Mouse (Mus musculus) E14TG2a.4 (cell line): ENCODE measurements at regions not wholly inside any gene's neighbourhood (a gene's known extent, or its start where the extent isn't known, plus 50 kb on each side); places are given as distances from the start of the nearest gene placed in this dataset.

ENCODE experiments used
- H3K27me3 ChIP-seq: 2 replicates; pipeline ENCODE4 v1.6.1; 2014; ENCODE audit warnings: low read length, control low read depth; ENCODE audit not compliant: insufficient read depth
- H3K36me3 ChIP-seq: 2 replicates; pipeline ENCODE4 v1.6.1; 2014; ENCODE audit warnings: low read length, control low read depth; ENCODE audit not compliant: insufficient read depth
- H3K4me1 ChIP-seq: replicated peaks from 2 replicates; pipeline ENCODE4 v1.6.1; 2014; ENCODE audit warnings: low read depth, low read length, control low read depth
- H3K4me3 ChIP-seq: replicated peaks from 2 replicates; pipeline ENCODE4 v1.5.1; 2014; ENCODE audit warnings: mild to moderate bottlenecking, low read length
- H3K9me3 ChIP-seq: 2 replicates; pipeline ENCODE4 v1.6.1; 2014; ENCODE audit warnings: low read length, control low read depth
- CTCF ChIP-seq: conservative IDR thresholded peaks from 2 replicates; pipeline ENCODE4 v1.5.1; 2014; ENCODE audit warnings: low read length
- NANOG ChIP-seq: IDR thresholded peaks from 2 replicates; pipeline ENCODE4 v1.6.1; 2014; ENCODE audit warnings: borderline replicate concordance, low read length, mixed read lengths
- POU5F1 ChIP-seq: IDR thresholded peaks from 2 replicates; pipeline ENCODE4 v1.6.1; 2014; ENCODE audit warnings: low read length, borderline replicate concordance

DNA sequence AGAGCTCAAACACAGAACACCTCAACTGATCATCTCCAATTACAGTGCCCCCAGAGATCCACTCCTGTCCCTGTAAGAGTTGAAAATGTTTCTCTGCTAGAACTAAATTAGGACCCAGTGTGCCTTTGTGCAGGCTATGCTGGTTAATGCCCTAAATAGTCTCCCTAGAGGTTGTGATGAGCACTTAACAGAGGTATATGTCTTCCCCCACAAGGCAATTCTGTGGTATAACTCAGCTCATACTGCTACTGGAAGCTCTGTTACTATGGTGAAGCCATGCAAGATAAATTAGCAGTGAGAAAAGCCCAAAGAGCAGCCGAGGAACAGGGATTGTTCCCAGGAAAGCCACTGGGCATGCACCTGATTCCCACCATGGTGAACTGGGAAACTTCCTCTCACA is 1450.9 kb upstream of the Gm6569 start:
- Histone ChIP-seq H3K4me1 (no peaks in the 10 kb centered on the region), H3K9me3 (no peaks in the 10 kb centered on the region), H3K4me3 (no peak overlapping the region), H3K36me3 (no peaks in the 10 kb centered on the region), H3K27me3 (no peaks in the 10 kb centered on the region)
- no peak for TF ChIP-seq CTCF
- TF ChIP-seq NANOG = no peak
- TF ChIP-seq POU5F1 = no peak

DNA sequence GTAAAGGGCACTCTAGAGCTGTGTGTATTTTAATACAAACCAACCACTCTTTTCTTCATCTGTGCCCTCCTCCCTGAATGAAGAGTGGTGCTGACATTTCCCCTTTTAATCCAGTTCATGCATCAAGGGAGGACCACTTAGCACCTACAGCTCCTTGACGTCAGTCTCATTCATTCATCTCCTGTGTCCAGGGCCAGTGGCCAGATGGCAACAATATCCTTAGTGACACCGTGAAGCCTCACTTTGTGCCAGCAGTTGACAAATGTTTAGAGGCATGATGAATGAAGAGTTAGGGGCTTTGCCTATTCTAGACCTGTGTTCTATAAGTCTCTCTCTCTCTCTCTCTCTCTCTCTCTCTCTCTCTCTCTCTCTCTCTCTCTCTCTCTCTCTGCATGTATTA is 1441.1 kb upstream of the Gm6569 start:
- TF ChIP-seq POU5F1 (no peak), NANOG (no peak), CTCF (no peak)
- H3K9me3 ChIP-seq = no peaks in the 10 kb centered on the region
- no peaks in the 10 kb centered on the region for H3K27me3 ChIP-seq
- H3K4me1 ChIP-seq = no peaks in the 10 kb centered on the region
- H3K4me3 ChIP-seq = no peak overlapping the region
- H3K36me3 ChIP-seq = no peaks in the 10 kb centered on the region

DNA sequence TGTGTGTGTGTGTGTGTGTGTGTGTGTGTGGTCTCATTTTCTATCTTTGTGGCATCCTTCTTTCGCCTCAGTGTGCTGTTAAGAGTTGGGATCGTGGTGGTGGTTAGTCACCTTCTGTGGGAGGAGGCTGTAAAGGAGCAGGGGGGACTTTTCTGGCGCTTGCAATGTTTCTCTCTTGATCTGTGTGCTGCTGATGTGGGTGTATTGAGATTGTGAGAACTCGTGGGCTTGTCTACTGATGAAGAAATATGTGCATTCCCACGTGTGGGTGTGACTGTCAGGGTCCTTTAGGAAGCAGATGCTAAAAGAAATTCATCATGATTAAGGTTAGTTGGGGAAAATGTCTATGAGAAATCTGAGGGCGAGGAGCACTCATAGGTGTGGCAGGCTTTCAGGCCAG is 1422.4 kb upstream of the Gm6569 start:
- Histone ChIP-seq H3K4me1 (no peaks in the 10 kb centered on the region), H3K27me3 (no peaks in the 10 kb centered on the region), H3K4me3 (no peak overlapping the region), H3K9me3 (0 out of 2 replicates have a peak, but pooled peaks cover 2% of the 10 kb centered on the region), H3K36me3 (no peaks in the 10 kb centered on the region)
- TF ChIP-seq CTCF (no peak), POU5F1 (no peak), NANOG (no peak)
